Mouse (Mus musculus): Measurements from ENCODE around the gene Mtmr10. TPM values are rescaled to one million over a fixed set of nuclear protein-coding genes. Genes with fewer than 3 reads are reported as not detected.

The Mtmr10 gene
- polyA plus RNA-seq, 1 experiment from 2014 or later, result 11.8 TPM

DNA sequence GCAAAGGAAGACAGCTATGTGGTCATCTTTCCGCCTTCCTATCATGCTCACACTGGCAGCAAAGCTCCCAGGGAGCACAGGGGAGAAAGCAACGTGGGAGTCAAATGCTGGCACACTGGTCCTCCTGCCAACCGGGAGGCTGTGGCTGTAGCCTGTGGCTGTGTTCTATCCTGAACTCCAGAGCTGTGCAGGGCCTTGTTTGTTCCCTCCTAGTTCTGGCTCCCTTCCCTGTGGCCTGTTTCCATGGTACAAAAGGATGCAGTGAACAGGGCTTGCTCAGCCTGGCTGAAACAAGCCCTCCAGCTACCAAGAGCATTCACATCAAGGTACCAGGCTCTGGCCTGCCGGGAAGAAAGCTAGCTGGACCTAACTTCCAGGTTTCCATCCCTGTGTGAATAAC, 63.6 kb downstream of the Mtmr10 start:
- Histone ChIP-seq H3K9me3 (ENCODE audit: control insufficient read depth, low read length) (no peaks in the 10 kb centered on the region), H3K27me3 (ENCODE audit: control insufficient read depth, insufficient read depth, low read length) (no peaks in the 10 kb centered on the region), H3K4me2 (ENCODE audit: low read depth, severe bottlenecking) (no peak overlapping the region), H3K4me3 (ENCODE audit: low read depth, low read length) (no peak overlapping the region), H3K4me1 (ENCODE audit: control insufficient read depth, insufficient read depth, low read length) (no peaks in the 10 kb centered on the region), H3K9ac (ENCODE audit: low read length) (no peak overlapping the region; the same call in 1 of the 2 replicates), H3K36me3 (ENCODE audit: control insufficient read depth, insufficient read depth, low read length) (no peaks in the 10 kb centered on the region), H3K27ac (replicated peaks; ENCODE audit: low read depth, low read length) (no peak overlapping the region)
- WGBS, result 84% methylated on average over 4 of the region's 4 CpGs
- ATAC-seq (ENCODE audit: insufficient number of reproducible peaks, low FRiP score, low TSS enrichment, low read depth) (no peak), DNase-seq (ENCODE audit: low spot score) (no peak)

DNA sequence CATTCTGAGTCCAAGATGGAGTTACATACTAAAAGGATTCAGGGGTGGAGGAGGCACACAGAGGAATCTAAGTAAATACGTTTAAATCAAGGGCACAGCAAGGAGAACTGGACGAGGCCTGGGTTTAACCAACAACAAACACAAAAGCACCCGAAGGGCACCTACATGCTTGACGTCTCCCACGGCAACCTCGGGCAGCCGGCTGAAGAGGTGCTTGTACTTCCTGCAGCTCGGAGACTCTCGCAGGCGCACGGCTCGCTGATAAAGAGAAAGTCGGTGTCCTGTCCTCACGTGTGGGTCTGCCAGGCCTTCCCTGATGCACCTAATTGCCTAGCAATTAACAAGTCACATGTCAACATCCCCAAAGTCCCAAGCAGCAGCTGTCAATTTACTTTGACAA, 66.8 kb downstream of the Mtmr10 start:
- Histone ChIP-seq H3K9ac (ENCODE audit: low read length) (no peak overlapping the region), H3K4me2 (ENCODE audit: low read depth, severe bottlenecking) (no peak overlapping the region), H3K36me3 (ENCODE audit: control insufficient read depth, insufficient read depth, low read length) (peaks cover 3% of the 10 kb centered on the region; the same call in 1 of the 2 replicates), H3K27ac (replicated peaks; ENCODE audit: low read depth, low read length) (no peak overlapping the region), H3K9me3 (ENCODE audit: control insufficient read depth, low read length) (no peaks in the 10 kb centered on the region), H3K4me3 (ENCODE audit: low read depth, low read length) (no peak overlapping the region), H3K4me1 (ENCODE audit: control insufficient read depth, insufficient read depth, low read length) (no peaks in the 10 kb centered on the region), H3K27me3 (ENCODE audit: control insufficient read depth, insufficient read depth, low read length) (no peaks in the 10 kb centered on the region)
- WGBS, result 78% methylated on average over 14 of the region's 14 CpGs
- no peak for ATAC-seq (ENCODE audit: insufficient number of reproducible peaks, low FRiP score, low TSS enrichment, low read depth)
- DNase-seq (ENCODE audit: low spot score), result no peak

DNA sequence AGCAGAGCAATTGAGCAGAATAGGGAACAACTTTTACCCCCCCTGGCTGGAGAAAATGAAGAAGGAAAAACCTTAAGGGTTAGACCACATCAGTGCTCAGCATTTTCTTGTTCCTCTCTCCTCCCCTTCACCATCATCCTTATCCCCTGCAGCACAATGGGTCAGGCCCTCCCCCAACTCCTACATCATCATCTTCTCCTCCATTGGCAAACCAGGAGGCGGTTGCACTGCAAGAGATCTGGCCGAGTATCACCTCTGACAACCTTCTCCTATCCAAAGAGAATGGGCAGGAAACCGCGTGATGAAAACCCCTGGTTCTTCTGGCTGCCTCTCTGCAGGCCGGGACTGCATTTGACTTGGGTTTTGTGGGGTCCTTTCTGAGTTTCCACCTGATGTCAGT, 69.2 kb downstream of the Mtmr10 start:
- no peak overlapping the region for H3K4me3 ChIP-seq (ENCODE audit: low read depth, low read length)
- no peak overlapping the region for H3K9ac ChIP-seq (ENCODE audit: low read length)
- H3K27ac ChIP-seq (replicated peaks; ENCODE audit: low read depth, low read length), result no peak overlapping the region
- no peak for DNase-seq (ENCODE audit: low spot score)
- no peak overlapping the region for H3K4me2 ChIP-seq (ENCODE audit: low read depth, severe bottlenecking)
- H3K9me3 ChIP-seq (ENCODE audit: control insufficient read depth, low read length), result no peaks in the 10 kb centered on the region
- no peaks in the 10 kb centered on the region for H3K27me3 ChIP-seq (ENCODE audit: control insufficient read depth, insufficient read depth, low read length)
- peaks cover 3% of the 10 kb centered on the region; the same call in 1 of the 2 replicates for H3K36me3 ChIP-seq (ENCODE audit: control insufficient read depth, insufficient read depth, low read length)
- H3K4me1 ChIP-seq (ENCODE audit: control insufficient read depth, insufficient read depth, low read length), result no peaks in the 10 kb centered on the region
- ATAC-seq (ENCODE audit: insufficient number of reproducible peaks, low FRiP score, low TSS enrichment, low read depth), result no peak
- WGBS, result 89% methylated on average over 5 of the region's 5 CpGs

DNA sequence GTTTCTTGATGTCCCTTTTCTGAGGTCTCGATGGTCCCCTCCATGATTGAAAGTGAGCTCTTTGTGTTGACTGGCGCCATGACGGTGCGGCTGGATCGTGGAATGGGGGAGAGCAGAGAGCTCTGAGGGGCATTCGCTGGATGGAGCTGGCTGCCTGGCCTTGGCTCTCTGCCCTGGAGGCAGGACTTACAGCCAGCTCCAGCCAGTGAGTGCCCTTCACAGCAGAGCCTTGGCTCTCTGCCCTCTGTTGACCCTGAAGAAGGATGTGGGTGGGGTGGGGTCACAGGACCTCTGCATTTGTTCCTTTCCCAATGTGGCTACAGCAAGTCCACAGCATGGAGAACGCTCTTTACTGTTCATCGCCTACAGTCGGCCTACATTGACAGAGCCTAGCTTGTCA, 70.0 kb downstream of the Mtmr10 start:
- no peak for DNase-seq (ENCODE audit: low spot score)

DNA sequence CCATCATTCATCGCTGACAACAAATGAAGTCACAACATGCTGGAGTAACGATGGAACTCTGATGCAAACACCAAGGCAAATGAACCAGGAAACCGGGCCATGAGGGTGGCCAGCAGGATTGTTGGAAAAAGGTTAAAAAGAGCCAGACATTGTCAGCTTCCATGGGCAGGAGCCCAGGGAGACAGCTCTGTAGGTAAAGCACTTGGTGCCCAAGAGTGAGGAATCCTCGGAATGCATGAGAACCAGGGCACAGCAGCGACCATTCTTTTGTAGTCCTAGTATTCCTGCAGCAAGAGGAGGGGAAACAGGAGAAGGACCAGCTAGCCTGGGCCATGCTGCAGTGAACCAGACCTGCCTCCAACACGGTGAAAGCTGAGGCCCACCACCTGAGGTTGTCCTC, 71.2 kb downstream of the Mtmr10 start:
- WGBS, result 87% methylated on average over 6 of the region's 6 CpGs
- H3K9me3 ChIP-seq (ENCODE audit: control insufficient read depth, low read length), result no peaks in the 10 kb centered on the region
- H3K4me1 ChIP-seq (ENCODE audit: control insufficient read depth, insufficient read depth, low read length), result no peaks in the 10 kb centered on the region
- no peak overlapping the region for H3K9ac ChIP-seq (ENCODE audit: low read length)
- DNase-seq (ENCODE audit: low spot score) (no peak), ATAC-seq (ENCODE audit: insufficient number of reproducible peaks, low FRiP score, low TSS enrichment, low read depth) (no peak)
- no peak overlapping the region for H3K4me3 ChIP-seq (ENCODE audit: low read depth, low read length)
- H3K27me3 ChIP-seq (ENCODE audit: control insufficient read depth, insufficient read depth, low read length), result no peaks in the 10 kb centered on the region
- peaks cover 9% of the 10 kb centered on the region; the same call in 1 of the 2 replicates for H3K36me3 ChIP-seq (ENCODE audit: control insufficient read depth, insufficient read depth, low read length)
- no peak overlapping the region for H3K4me2 ChIP-seq (ENCODE audit: low read depth, severe bottlenecking)
- no peak overlapping the region for H3K27ac ChIP-seq (replicated peaks; ENCODE audit: low read depth, low read length)

More for the DNA sequence above, 70.0 kb downstream of the Mtmr10 start:
- Histone ChIP-seq H3K27me3 (ENCODE audit: control insufficient read depth, insufficient read depth, low read length) (no peaks in the 10 kb centered on the region), H3K9ac (ENCODE audit: low read length) (no peak overlapping the region), H3K4me3 (ENCODE audit: low read depth, low read length) (no peak overlapping the region), H3K4me2 (ENCODE audit: low read depth, severe bottlenecking) (no peak overlapping the region), H3K9me3 (ENCODE audit: control insufficient read depth, low read length) (no peaks in the 10 kb centered on the region), H3K36me3 (ENCODE audit: control insufficient read depth, insufficient read depth, low read length) (peaks cover 3% of the 10 kb centered on the region; the same call in 1 of the 2 replicates), H3K27ac (replicated peaks; ENCODE audit: low read depth, low read length) (no peak overlapping the region), H3K4me1 (ENCODE audit: control insufficient read depth, insufficient read depth, low read length) (no peaks in the 10 kb centered on the region)
- 94% methylated on average over 9 of the region's 9 CpGs for WGBS
- ATAC-seq (ENCODE audit: insufficient number of reproducible peaks, low FRiP score, low TSS enrichment, low read depth), result no peak

DNA sequence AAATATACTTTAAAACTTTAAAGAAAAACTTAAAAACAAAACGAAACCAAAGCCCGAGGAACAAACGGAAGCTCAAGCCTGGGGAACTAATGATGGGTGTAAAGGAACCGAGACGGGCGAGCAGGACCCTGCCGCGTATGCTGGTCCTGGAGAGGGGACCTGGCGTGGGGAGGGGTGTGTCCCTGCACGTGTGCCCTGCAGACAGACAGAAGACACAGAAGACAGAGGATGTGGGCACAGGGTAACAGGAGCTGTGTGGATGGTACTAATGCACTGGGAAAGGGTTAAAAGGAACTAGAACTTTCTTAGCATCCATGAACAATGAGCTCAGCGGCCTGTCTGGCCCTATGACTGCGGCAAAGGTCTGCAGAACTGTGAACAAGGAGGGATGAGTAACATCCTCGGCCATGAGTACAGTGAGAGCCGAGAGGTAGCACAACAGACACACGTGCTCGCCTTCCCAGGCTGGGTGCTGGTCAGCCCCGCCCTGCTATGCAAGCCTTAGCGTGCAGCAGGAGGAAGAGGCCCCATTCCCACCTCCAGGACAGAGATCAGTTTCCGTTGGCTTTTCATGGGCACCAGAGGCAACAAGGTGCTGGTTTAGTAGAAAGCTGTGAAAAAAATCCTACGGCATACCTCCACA, 72.6 kb downstream of the Mtmr10 start:
- 87% methylated on average over 20 of the region's 20 CpGs for WGBS
- Histone ChIP-seq H3K36me3 (ENCODE audit: control insufficient read depth, insufficient read depth, low read length) (peaks cover 9% of the 10 kb centered on the region; the same call in 1 of the 2 replicates), H3K9ac (ENCODE audit: low read length) (no peak overlapping the region), H3K27ac (replicated peaks; ENCODE audit: low read depth, low read length) (no peak overlapping the region), H3K9me3 (ENCODE audit: control insufficient read depth, low read length) (no peaks in the 10 kb centered on the region), H3K4me1 (ENCODE audit: control insufficient read depth, insufficient read depth, low read length) (no peaks in the 10 kb centered on the region), H3K4me3 (ENCODE audit: low read depth, low read length) (no peak overlapping the region), H3K4me2 (ENCODE audit: low read depth, severe bottlenecking) (no peak overlapping the region), H3K27me3 (ENCODE audit: control insufficient read depth, insufficient read depth, low read length) (no peaks in the 10 kb centered on the region)
- no peak for ATAC-seq (ENCODE audit: insufficient number of reproducible peaks, low FRiP score, low TSS enrichment, low read depth)
- no peak for DNase-seq (ENCODE audit: low spot score)

DNA sequence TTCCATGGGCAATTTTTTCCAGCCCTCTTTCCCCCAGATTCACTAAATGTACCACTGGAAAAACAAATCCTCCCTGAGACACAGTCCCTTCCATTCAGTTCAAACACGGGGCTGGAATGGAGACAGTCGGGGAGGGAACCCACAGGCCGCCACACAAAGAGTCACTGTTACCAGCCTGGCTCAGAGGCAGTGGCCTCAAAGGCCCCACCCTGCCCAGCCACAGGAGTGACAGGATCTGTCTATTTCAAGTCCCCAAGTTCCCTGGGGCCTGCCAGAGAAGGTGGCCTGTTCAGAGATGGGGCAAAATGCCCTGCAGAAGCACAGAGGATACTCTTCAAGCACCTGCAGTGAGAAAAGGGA, 73.1 kb downstream of the Mtmr10 start:
- Histone ChIP-seq H3K9me3 (ENCODE audit: control insufficient read depth, low read length) (no peaks in the 10 kb centered on the region), H3K9ac (ENCODE audit: low read length) (no peak overlapping the region), H3K27me3 (ENCODE audit: control insufficient read depth, insufficient read depth, low read length) (no peaks in the 10 kb centered on the region), H3K4me1 (ENCODE audit: control insufficient read depth, insufficient read depth, low read length) (no peaks in the 10 kb centered on the region), H3K4me3 (ENCODE audit: low read depth, low read length) (no peak overlapping the region), H3K27ac (replicated peaks; ENCODE audit: low read depth, low read length) (no peak overlapping the region), H3K4me2 (ENCODE audit: low read depth, severe bottlenecking) (no peak overlapping the region), H3K36me3 (ENCODE audit: control insufficient read depth, insufficient read depth, low read length) (peaks cover 9% of the 10 kb centered on the region; the same call in 1 of the 2 replicates)
- DNase-seq (ENCODE audit: low spot score) (no peak), ATAC-seq (ENCODE audit: insufficient number of reproducible peaks, low FRiP score, low TSS enrichment, low read depth) (no peak)
- WGBS, result 78% methylated on average over 3 of the region's 3 CpGs

DNA sequence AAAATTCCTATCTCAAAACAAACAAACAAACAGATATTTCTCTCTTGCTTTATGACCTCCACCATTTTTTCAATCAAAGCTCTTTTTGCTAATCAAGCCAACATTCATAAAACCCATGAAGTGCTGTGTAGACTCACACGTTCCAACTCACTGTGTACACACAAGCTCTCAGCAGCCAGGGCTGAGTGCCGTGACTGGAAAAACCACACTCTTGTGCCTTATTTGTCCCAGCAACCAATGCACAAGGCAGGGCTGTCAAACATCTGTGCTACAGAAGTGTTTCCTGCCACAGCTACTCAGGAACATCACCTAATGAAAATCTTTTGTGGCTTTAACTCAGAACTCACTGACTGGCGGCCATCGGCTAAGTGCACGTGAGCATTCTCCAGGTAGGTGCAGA, 78.4 kb downstream of the Mtmr10 start:
- no peak for ATAC-seq (ENCODE audit: insufficient number of reproducible peaks, low FRiP score, low TSS enrichment, low read depth)
- no peak overlapping the region for H3K27ac ChIP-seq (replicated peaks; ENCODE audit: low read depth, low read length)
- DNase-seq (ENCODE audit: low spot score), result no peak
- WGBS, result 95% methylated on average over 5 of the region's 5 CpGs
- no peaks in the 10 kb centered on the region for H3K27me3 ChIP-seq (ENCODE audit: control insufficient read depth, insufficient read depth, low read length)
- H3K36me3 ChIP-seq (ENCODE audit: control insufficient read depth, insufficient read depth, low read length), result peaks cover 8% of the 10 kb centered on the region; the same call in 1 of the 2 replicates
- H3K4me3 ChIP-seq (ENCODE audit: low read depth, low read length), result no peak overlapping the region
- no peak overlapping the region for H3K9ac ChIP-seq (ENCODE audit: low read length)
- H3K4me2 ChIP-seq (ENCODE audit: low read depth, severe bottlenecking), result no peak overlapping the region
- no peaks in the 10 kb centered on the region for H3K9me3 ChIP-seq (ENCODE audit: control insufficient read depth, low read length)
- no peaks in the 10 kb centered on the region for H3K4me1 ChIP-seq (ENCODE audit: control insufficient read depth, insufficient read depth, low read length)

DNA sequence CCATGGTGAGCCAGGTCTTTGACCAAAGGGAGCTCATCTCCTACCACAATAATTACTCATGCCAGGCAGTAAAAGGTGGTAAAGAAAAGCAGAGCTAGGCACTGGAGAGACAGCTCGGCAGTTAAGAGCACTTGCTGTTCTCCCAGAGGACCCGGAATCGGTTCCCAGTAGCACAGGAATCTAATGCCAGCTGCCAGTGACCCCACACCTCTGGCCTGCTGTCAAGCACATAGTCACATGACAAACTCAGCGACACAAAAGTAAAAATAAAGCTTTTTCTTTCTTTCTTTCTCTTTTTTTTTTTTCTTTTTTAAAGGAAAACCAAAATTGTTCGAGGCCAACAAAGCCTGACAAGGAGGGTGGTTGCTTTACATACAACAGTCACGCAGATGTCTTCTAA, 82.4 kb downstream of the Mtmr10 start:
- Histone ChIP-seq H3K4me2 (ENCODE audit: low read depth, severe bottlenecking) (no peak overlapping the region), H3K36me3 (ENCODE audit: control insufficient read depth, insufficient read depth, low read length) (peaks cover 2% of the 10 kb centered on the region; the same call in 1 of the 2 replicates), H3K4me1 (ENCODE audit: control insufficient read depth, insufficient read depth, low read length) (no peaks in the 10 kb centered on the region), H3K27ac (replicated peaks; ENCODE audit: low read depth, low read length) (no peak overlapping the region), H3K9me3 (ENCODE audit: control insufficient read depth, low read length) (no peaks in the 10 kb centered on the region), H3K4me3 (ENCODE audit: low read depth, low read length) (no peak overlapping the region), H3K27me3 (ENCODE audit: control insufficient read depth, insufficient read depth, low read length) (no peaks in the 10 kb centered on the region), H3K9ac (ENCODE audit: low read length) (no peak overlapping the region)
- 90% methylated on average over 6 of the region's 6 CpGs for WGBS
- DNase-seq (ENCODE audit: low spot score) (no peak), ATAC-seq (ENCODE audit: insufficient number of reproducible peaks, low FRiP score, low TSS enrichment, low read depth) (no peak)
